Mouse (Mus musculus) lung, postnatal 0 days (tissue): ENCODE measurements around the gene Clec2i.
"Not testable (repeated sequence)": the region's sequence is repeated elsewhere in the genome, so short reads cannot be mapped to it uniquely, and the experiment has no call there.

Source experiments
- CTCF ChIP-seq: IDR thresholded peaks from 2 replicates; pipeline ENCODE4 v1.5.1; 2016; ENCODE audit warnings: antibody characterized with exemption, mild to moderate bottlenecking
- EP300 ChIP-seq: IDR thresholded peaks from 2 replicates; pipeline ENCODE4 v1.6.1; 2016; ENCODE audit warnings: antibody characterized with exemption, mild to moderate bottlenecking, control low read depth

GRCm38 (mm10) chr6:128934081-128934480 lies 46.7 kb downstream of the Clec2i start, which contains the start of gene Clec2g:
- not testable (repeated sequence) for TF ChIP-seq EP300, CTCF
